Mouse (Mus musculus) brain, embryonic 14.5 days (tissue): ENCODE measurements around the gene Nol8. TPM values are rescaled to one million over a fixed set of nuclear protein-coding genes. Genes with fewer than 3 reads are reported as not detected.

ENCODE experiments used
- DNase-seq: peaks from one replicate; pipeline ENCODE4 v3.0.0-alpha.2; 2011; ENCODE audit warnings: low read depth
- CTCF ChIP-seq: fragments of 200-500 bp; IDR thresholded peaks from 2 replicates; pipeline ENCODE4 v1.5.1; 2012; ENCODE audit warnings: inconsistent platforms, mild to moderate bottlenecking, moderate library complexity, borderline replicate concordance; ENCODE audit not compliant: insufficient read depth, insufficient read length; ENCODE audit errors: extremely low read depth
- POLR2A ChIP-seq: fragments of 200-500 bp; IDR thresholded peaks from 2 replicates; pipeline ENCODE4 v1.6.1; 2012; ENCODE audit warnings: mild to moderate bottlenecking, inconsistent platforms, borderline replicate concordance; ENCODE audit not compliant: poor library complexity, insufficient read depth, insufficient read length, severe bottlenecking; ENCODE audit errors: extremely low read depth
- polyA plus RNA-seq: library from polyadenylated mRNA; depleted of rRNA; stranded (reverse); fragments of >200 nt; gene quantifications from 2 replicates; pipeline ENCODE4 v1.2.3, GENCODE M21; 2012; rRNA removed

Nol8 gene
- polyA plus RNA-seq, 1 experiment: 11.6 TPM

DNA sequence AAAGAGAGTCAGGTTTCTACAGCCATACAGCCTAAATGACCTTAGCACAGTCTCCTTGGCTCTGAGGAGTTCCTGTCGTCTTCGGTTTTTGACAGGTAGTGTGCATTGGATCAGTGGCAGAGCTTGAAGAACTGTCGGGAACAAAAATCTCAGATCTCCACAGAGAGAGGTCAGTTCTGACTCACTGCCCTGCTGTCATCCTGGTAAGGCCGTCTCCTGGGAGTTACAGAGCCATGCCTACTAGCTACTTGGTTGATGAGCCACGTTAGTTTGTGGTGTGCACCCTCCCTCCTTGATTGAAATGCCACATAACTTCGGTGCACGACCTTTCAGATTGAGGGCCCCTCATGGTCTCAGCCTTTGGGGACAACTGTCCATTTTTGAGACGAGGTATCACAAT is 55.4 kb downstream of the Nol8 start:
- no peak for TF ChIP-seq CTCF
- no peak for TF ChIP-seq POLR2A
- DNase-seq: no peak

DNA sequence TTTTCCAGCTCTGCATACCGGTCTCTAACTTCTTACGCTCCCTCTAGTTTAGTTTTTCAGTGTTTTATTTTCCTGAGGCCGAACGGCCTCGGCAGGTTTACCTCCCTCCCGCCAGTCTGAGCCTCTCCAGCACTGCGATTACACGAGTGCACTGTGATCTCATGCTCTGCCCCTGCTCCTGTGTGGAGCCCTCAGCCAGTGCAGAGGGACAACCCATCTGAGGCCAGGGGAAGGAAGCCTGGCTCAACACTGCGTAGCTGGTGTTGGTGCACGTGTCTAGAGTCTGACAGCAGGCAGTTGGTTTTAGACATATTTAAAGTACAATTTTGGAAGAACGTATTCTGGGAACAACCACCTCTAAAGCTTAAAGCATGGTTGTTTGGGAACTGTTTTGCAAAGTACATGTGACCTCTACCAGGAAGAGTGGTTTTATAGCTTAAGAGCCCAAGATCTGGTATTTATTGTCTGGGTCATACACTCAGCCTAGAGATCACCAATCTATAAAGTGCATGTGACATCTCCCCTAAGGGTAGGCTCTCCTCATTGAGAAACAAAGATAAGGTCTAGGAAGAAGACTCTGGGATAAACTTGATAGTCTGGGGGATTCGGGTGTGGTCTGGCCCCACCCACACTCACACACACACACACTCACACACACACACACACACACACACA is 59.3 kb downstream of the Nol8 start:
- no peak for TF ChIP-seq CTCF
- TF ChIP-seq POLR2A: no peak
- no peak for DNase-seq

DNA sequence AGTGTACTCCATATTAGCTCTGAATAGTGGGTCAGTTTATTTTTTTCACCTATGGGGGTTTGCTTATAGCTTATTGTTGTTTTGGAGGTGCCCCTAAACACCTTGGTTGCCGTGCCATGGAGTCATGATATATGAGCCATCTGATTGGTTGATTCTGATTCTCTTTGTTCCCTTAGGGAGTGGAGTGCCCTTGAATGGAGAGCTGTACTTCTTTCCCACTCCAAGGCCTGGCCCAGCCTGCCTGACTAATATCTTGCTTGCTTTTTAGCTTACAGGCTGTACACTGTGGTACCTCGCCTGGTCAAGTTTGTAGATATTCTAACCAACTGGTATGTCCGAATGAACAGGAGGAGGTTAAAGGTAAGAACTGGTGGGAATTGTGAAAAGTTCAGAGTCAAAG is 66.4 kb downstream of the Nol8 start:
- DNase-seq: no peak
- TF ChIP-seq CTCF (no peak), POLR2A (no peak)

Other genes with a start within 250 kb of the Nol8 start
- gene Ippk, start 231.8 kb upstream of the Nol8 start, polyA plus RNA-seq: 8.7 and 9.9 TPM in 2 replicates
- gene Tes3-ps, start 159.8 kb upstream of the Nol8 start, polyA plus RNA-seq: 0.23 and 0.48 TPM in 2 replicates
- 2.3 and 2.8 TPM in 2 replicates for gene Ecm2, start 148.3 kb upstream of the Nol8 start, polyA plus RNA-seq
- 2.5 and 4.8 TPM in 2 replicates for gene Aspn, start 108.6 kb upstream of the Nol8 start, polyA plus RNA-seq
- gene Omd, start 70.6 kb upstream of the Nol8 start, polyA plus RNA-seq: 0.08 and 0.59 TPM in 2 replicates
- 6.0 and 9.1 TPM in 2 replicates for gene Ogn, start 45.0 kb upstream of the Nol8 start, polyA plus RNA-seq
- gene Cenpp, start 293 bp upstream of the Nol8 start, polyA plus RNA-seq: 3.0 and 6.2 TPM in 2 replicates
- gene Iars, start 29.0 kb downstream of the Nol8 start, polyA plus RNA-seq: 41.9 and 48.7 TPM in 2 replicates
- gene Gm30302, start 145.9 kb downstream of the Nol8 start, polyA plus RNA-seq: not detected in 2 replicates